Mouse (Mus musculus) midbrain, embryonic 14.5 days (tissue): ENCODE results near the gene Gpbar1. TPM values are rescaled to one million over a fixed set of nuclear protein-coding genes. Genes with fewer than 3 reads are reported as not detected.
A peak's percentile ranks its signal among the peaks of the same experiment; 100 is the strongest.

ENCODE experiments used
- ATAC-seq: fragments of 200-750 bp; cut with Nextera tagmentation; 2 replicates; pipeline ENCODE4 v1.8.0; 2017; ENCODE audit warnings: moderate number of reproducible peaks, moderate library complexity; ENCODE audit not compliant: low FRiP score, low TSS enrichment
- DNase-seq: peaks from one replicate; pipeline ENCODE4 v3.0.0-alpha.2; 2015
- H3K27ac ChIP-seq: fragments of 300-500 bp; sonication (generic); replicated peaks from 2 replicates; pipeline ENCODE4 v1.5.1; 2014; ENCODE audit warnings: mild to moderate bottlenecking, low read depth, low read length, moderate library complexity
- H3K27me3 ChIP-seq: fragments of 300-500 bp; sonication (generic); 2 replicates; pipeline ENCODE4 v1.6.1; 2014; ENCODE audit warnings: low read length, control low read depth, mixed read lengths; ENCODE audit not compliant: control insufficient read depth, insufficient read depth
- H3K36me3 ChIP-seq: fragments of 300-500 bp; sonication (generic); 2 replicates; pipeline ENCODE4 v1.6.1; 2014; ENCODE audit warnings: low read length, control low read depth; ENCODE audit not compliant: control insufficient read depth, insufficient read depth
- H3K4me1 ChIP-seq: fragments of 300-500 bp; sonication (generic); 2 replicates; pipeline ENCODE4 v1.6.1; 2014; ENCODE audit warnings: mild to moderate bottlenecking, antibody characterized with exemption, low read length, control low read depth; ENCODE audit not compliant: control insufficient read depth, insufficient read depth
- H3K4me2 ChIP-seq: fragments of 300-500 bp; sonication (generic); 2 replicates; pipeline ENCODE4 v1.6.1; 2014; ENCODE audit warnings: mild to moderate bottlenecking, low read length, moderate library complexity
- H3K4me3 ChIP-seq: fragments of 300-500 bp; sonication (generic); replicated peaks from 2 replicates; pipeline ENCODE4 v1.5.1; 2014; ENCODE audit warnings: low read depth, low read length
- H3K9ac ChIP-seq: fragments of 300-500 bp; sonication (generic); replicated peaks from 2 replicates; pipeline ENCODE4 v1.6.1; 2014; ENCODE audit warnings: mild to moderate bottlenecking, low read length, moderate library complexity
- H3K9me3 ChIP-seq: fragments of 300-500 bp; sonication (generic); 2 replicates; pipeline ENCODE4 v1.6.1; 2016; ENCODE audit warnings: low read length, control low read depth, mixed read lengths; ENCODE audit not compliant: control insufficient read depth
- WGBS: fragments of 180-500 bp; shearing (Covaris S2); extraction: QIAGEN DNeasy Blood & Tissue Kit; methylation state at CpG from one replicate; pipeline ENCODE4 v1.1.7; 2014; 5-methylcytosine and 5-hydroxymethylcytosine counted together
- polyA plus RNA-seq: library from polyadenylated mRNA; unstranded; fragments of >200 nt; fragmentation: Nextera tagmentation; extraction: Ambion mirVana; gene quantifications from 2 replicates; pipeline ENCODE4 v1.2.1, GENCODE M21; 2014

Gene Gpbar1
- polyA plus RNA-seq, 1 experiment from 2014 or later: 0.39 TPM

- no peak overlapping the region; the same call in 1 of the 2 replicates for H3K9ac ChIP-seq
Measured at GRCm38 (mm10) chr1:74239618-74240017, 38.7 kb upstream of the Gpbar1 start.

GRCm38 (mm10) chr1:74240311-74240710 lies 38.0 kb upstream of the Gpbar1 start:
- H3K9ac ChIP-seq: no peak overlapping the region; the same call in 1 of the 2 replicates
- WGBS: 76% methylated on average over 6 of the region's 6 CpGs
- H3K36me3 ChIP-seq: no peaks in the 10 kb centered on the region
- DNase-seq (no peak), ATAC-seq (no peak)
- no peak overlapping the region for H3K4me3 ChIP-seq
- peaks cover 27% of the 10 kb centered on the region for H3K4me1 ChIP-seq
- no peak overlapping the region for H3K27ac ChIP-seq
- no peaks in the 10 kb centered on the region for H3K9me3 ChIP-seq
- no peaks in the 10 kb centered on the region for H3K27me3 ChIP-seq
- no peak overlapping the region for H3K4me2 ChIP-seq

More at GRCm38 (mm10) chr1:74239618-74240017, 38.7 kb upstream of the Gpbar1 start:
- Histone ChIP-seq H3K4me2 (peak overlapping the region; percentile 16; the same call in 1 of the 2 replicates), H3K36me3 (no peaks in the 10 kb centered on the region), H3K4me3 (no peak overlapping the region), H3K27ac (no peak overlapping the region), H3K4me1 (peaks cover 27% of the 10 kb centered on the region), H3K9me3 (no peaks in the 10 kb centered on the region), H3K27me3 (no peaks in the 10 kb centered on the region)
- DNase-seq: no peak
- ATAC-seq: no peak
- WGBS: 68% methylated on average over 11 of the region's 11 CpGs

- Histone ChIP-seq H3K27ac (no peak overlapping the region), H3K4me3 (no peak overlapping the region), H3K4me2 (no peak overlapping the region), H3K4me1 (peaks cover 27% of the 10 kb centered on the region), H3K9me3 (no peaks in the 10 kb centered on the region), H3K36me3 (no peaks in the 10 kb centered on the region), H3K9ac (no peak overlapping the region), H3K27me3 (no peaks in the 10 kb centered on the region)
- DNase-seq: no peak
- 90% methylated on average over 4 of the region's 4 CpGs for WGBS
- ATAC-seq: no peak
Measured at GRCm38 (mm10) chr1:74240832-74241231, 37.5 kb upstream of the Gpbar1 start.

- 88% methylated on average over 2 of the region's 2 CpGs for WGBS
- Histone ChIP-seq H3K4me3 (no peak overlapping the region), H3K4me1 (no peaks in the 10 kb centered on the region), H3K36me3 (peaks cover 28% of the 10 kb centered on the region), H3K9ac (no peak overlapping the region), H3K4me2 (no peak overlapping the region), H3K27me3 (no peaks in the 10 kb centered on the region), H3K9me3 (no peaks in the 10 kb centered on the region), H3K27ac (no peak overlapping the region)
- ATAC-seq: no peak
- DNase-seq: no peak
Measured at GRCm38 (mm10) chr1:74245525-74245924, 32.8 kb upstream of the Gpbar1 start.

GRCm38 (mm10) chr1:74248799-74249198 lies 29.6 kb upstream of the Gpbar1 start:
- Histone ChIP-seq H3K9me3 (no peaks in the 10 kb centered on the region), H3K27ac (no peak overlapping the region), H3K36me3 (peaks cover 60% of the 10 kb centered on the region), H3K4me3 (no peak overlapping the region), H3K4me1 (no peaks in the 10 kb centered on the region), H3K27me3 (no peaks in the 10 kb centered on the region), H3K4me2 (no peak overlapping the region), H3K9ac (no peak overlapping the region)
- 92% methylated on average over 1 of the region's 1 CpGs for WGBS
- ATAC-seq (no peak), DNase-seq (no peak)

- ATAC-seq: no peak
- no peak overlapping the region for H3K27ac ChIP-seq
- no peak overlapping the region for H3K4me2 ChIP-seq
- no peaks in the 10 kb centered on the region for H3K27me3 ChIP-seq
- no peak for DNase-seq
- peaks cover 65% of the 10 kb centered on the region for H3K36me3 ChIP-seq
- no peak overlapping the region for H3K4me3 ChIP-seq
- no peak overlapping the region for H3K9ac ChIP-seq
- H3K9me3 ChIP-seq: no peaks in the 10 kb centered on the region
- no peaks in the 10 kb centered on the region for H3K4me1 ChIP-seq
- WGBS: 91% methylated on average over 5 of the region's 5 CpGs
Measured at GRCm38 (mm10) chr1:74249331-74249980, 28.9 kb upstream of the Gpbar1 start.

- no peak overlapping the region for H3K9ac ChIP-seq
- no peaks in the 10 kb centered on the region for H3K9me3 ChIP-seq
- DNase-seq (no peak), ATAC-seq (no peak)
- H3K27me3 ChIP-seq: no peaks in the 10 kb centered on the region
- no peak overlapping the region for H3K27ac ChIP-seq
- no peaks in the 10 kb centered on the region for H3K4me1 ChIP-seq
- 95% methylated on average over 4 of the region's 4 CpGs for WGBS
- H3K4me3 ChIP-seq: no peak overlapping the region
- peaks cover 72% of the 10 kb centered on the region for H3K36me3 ChIP-seq
- H3K4me2 ChIP-seq: no peak overlapping the region
Measured at GRCm38 (mm10) chr1:74250096-74250495, 28.3 kb upstream of the Gpbar1 start.

- no peaks in the 10 kb centered on the region for H3K9me3 ChIP-seq
- H3K27ac ChIP-seq: no peak overlapping the region
- H3K27me3 ChIP-seq: no peaks in the 10 kb centered on the region
- peaks cover 92% of the 10 kb centered on the region for H3K36me3 ChIP-seq
- no peak for ATAC-seq
- H3K4me1 ChIP-seq: no peaks in the 10 kb centered on the region
- no peak for DNase-seq
- H3K4me2 ChIP-seq: no peak overlapping the region
- no peak overlapping the region for H3K9ac ChIP-seq
- no peak overlapping the region for H3K4me3 ChIP-seq
- WGBS: 96% methylated on average over 8 of the region's 8 CpGs
Measured at GRCm38 (mm10) chr1:74255704-74256345, 22.5 kb upstream of the Gpbar1 start.

GRCm38 (mm10) chr1:74256782-74257181 lies 21.6 kb upstream of the Gpbar1 start:
- H3K9me3 ChIP-seq: no peaks in the 10 kb centered on the region
- no peak overlapping the region for H3K4me2 ChIP-seq
- no peaks in the 10 kb centered on the region for H3K27me3 ChIP-seq
- no peak for ATAC-seq
- no peak overlapping the region for H3K9ac ChIP-seq
- H3K27ac ChIP-seq: no peak overlapping the region
- 69% methylated on average over 4 of the region's 4 CpGs for WGBS
- no peaks in the 10 kb centered on the region for H3K4me1 ChIP-seq
- H3K36me3 ChIP-seq: peaks cover 89% of the 10 kb centered on the region
- DNase-seq: no peak
- H3K4me3 ChIP-seq: no peak overlapping the region
